Mouse (Mus musculus) forebrain, embryonic 14.5 days (tissue): ENCODE data around the gene Kctd6. TPM values are rescaled to one million over a fixed set of nuclear protein-coding genes. Genes with fewer than 3 reads are reported as not detected.

Source experiments
- ATAC-seq: fragments of 200-750 bp; cut with Nextera tagmentation; 2 replicates; pipeline ENCODE4 v1.8.0; 2017; ENCODE audit warnings: mild to moderate bottlenecking, moderate library complexity
- DNase-seq: peaks from one replicate; pipeline ENCODE4 v3.0.0-alpha.2; 2015; ENCODE audit warnings: low spot score
- H3K27ac ChIP-seq: fragments of 300-500 bp; sonication (generic); 2 replicates; pipeline ENCODE4 v1.5.1; 2014; ENCODE audit warnings: low read depth, mild to moderate bottlenecking, control low read depth, low read length, moderate library complexity
- H3K27me3 ChIP-seq: fragments of 300-500 bp; sonication (generic); replicated peaks from 2 replicates; pipeline ENCODE4 v1.6.1; 2014; ENCODE audit warnings: low read length, control low read depth, mixed read lengths; ENCODE audit not compliant: control insufficient read depth, insufficient read depth
- H3K36me3 ChIP-seq: fragments of 300-500 bp; sonication (generic); 2 replicates; pipeline ENCODE4 v1.6.1; 2014; ENCODE audit warnings: low read length, control low read depth; ENCODE audit not compliant: control insufficient read depth, insufficient read depth
- H3K4me1 ChIP-seq: fragments of 300-500 bp; sonication (generic); 2 replicates; pipeline ENCODE4 v1.6.1; 2014; ENCODE audit warnings: antibody characterized with exemption, low read length, control low read depth; ENCODE audit not compliant: control insufficient read depth, insufficient read depth
- H3K4me2 ChIP-seq: fragments of 300-500 bp; sonication (generic); 2 replicates; pipeline ENCODE4 v1.6.1; 2014; ENCODE audit warnings: mild to moderate bottlenecking, control low read depth, low read length
- H3K4me3 ChIP-seq: fragments of 300-500 bp; sonication (generic); 2 replicates; pipeline ENCODE4 v1.5.1; 2014; ENCODE audit warnings: low read depth, low read length, control low read depth
- H3K9ac ChIP-seq: fragments of 300-500 bp; sonication (generic); 2 replicates; pipeline ENCODE4 v1.6.1; 2014; ENCODE audit warnings: mild to moderate bottlenecking, low read length, control low read depth, moderate library complexity
- H3K9me3 ChIP-seq: fragments of 300-500 bp; sonication (generic); replicated peaks from 2 replicates; pipeline ENCODE4 v1.6.1; 2016; ENCODE audit warnings: low read length, control low read depth, mixed read lengths; ENCODE audit not compliant: control insufficient read depth
- WGBS: fragments of 180-500 bp; shearing (Covaris S2); extraction: QIAGEN DNeasy Blood & Tissue Kit; methylation state at CpG from one replicate; pipeline ENCODE4 v1.1.7; 2014; 5-methylcytosine and 5-hydroxymethylcytosine counted together
- polyA plus RNA-seq: library from polyadenylated mRNA; unstranded; fragments of >200 nt; fragmentation: Nextera tagmentation; extraction: Ambion mirVana; gene quantifications from 2 replicates; pipeline ENCODE4 v1.2.1, GENCODE M21; 2014

Gene Kctd6
- polyA plus RNA-seq, 1 experiment from 2014 or later: 7.0 TPM

DNA sequence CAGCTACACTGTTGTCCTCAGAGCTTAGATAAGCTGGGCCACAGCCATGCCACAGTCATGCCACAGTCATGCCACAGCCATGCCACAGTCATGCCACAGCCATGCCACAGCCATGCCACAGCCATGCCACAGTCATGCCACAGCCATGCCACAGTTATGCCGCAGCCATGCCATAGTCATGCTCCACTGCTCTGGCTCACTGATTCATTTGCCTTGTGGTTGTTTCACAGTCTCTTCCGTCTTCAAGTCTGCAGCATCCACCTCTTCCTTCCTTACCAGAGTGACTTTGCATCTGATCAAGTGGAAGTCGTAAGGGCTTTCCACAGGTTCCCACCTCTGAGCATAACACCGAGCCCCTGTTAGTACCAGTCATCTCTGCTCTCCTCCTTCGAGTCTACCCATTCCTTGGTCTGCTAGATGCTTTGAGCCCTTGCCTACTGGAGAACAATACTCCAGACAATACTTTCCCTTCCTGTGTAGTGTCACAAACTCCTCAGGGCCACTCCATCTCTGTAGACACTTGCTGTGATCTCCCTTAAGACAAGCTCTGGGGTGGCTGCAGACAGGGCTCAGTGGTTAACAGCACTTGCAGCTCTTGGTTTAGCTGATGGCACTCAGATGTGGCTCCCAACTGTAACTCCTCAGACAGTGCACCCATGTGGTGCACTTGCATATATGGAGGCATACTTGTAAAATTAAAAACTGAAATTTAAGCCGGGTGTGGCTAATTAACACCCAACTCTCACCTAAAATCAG lies 18.4 kb downstream of the Kctd6 start:
- H3K27ac ChIP-seq: no peak overlapping the region
- H3K4me3 ChIP-seq: no peak overlapping the region
- DNase-seq: no peak
- no peaks in the 10 kb centered on the region for H3K27me3 ChIP-seq
- H3K4me2 ChIP-seq: no peak overlapping the region
- H3K36me3 ChIP-seq: no peaks in the 10 kb centered on the region
- WGBS: 90% methylated on average over 6 of the region's 6 CpGs
- H3K9me3 ChIP-seq: no peaks in the 10 kb centered on the region
- no peaks in the 10 kb centered on the region for H3K4me1 ChIP-seq
- no peak for ATAC-seq
- no peak overlapping the region for H3K9ac ChIP-seq

DNA sequence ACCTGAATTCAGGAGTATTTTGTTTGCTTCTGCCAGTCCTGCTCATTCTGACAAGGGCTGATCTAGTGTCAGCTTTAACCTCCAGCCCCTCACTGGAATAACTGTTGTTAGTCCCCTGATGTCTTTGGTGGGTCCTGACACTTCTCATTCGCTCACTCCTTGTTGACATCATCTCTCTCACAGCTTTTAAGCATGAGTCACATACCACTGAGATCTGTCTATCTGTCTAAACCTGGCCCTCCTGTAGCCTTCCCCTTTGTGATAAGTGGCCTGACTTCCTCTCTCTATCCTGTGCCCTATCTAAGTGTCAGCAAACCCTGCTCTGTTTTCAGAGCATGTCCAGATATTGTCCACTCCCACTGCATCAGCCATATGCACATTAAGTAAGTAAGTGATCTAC lies 19.3 kb downstream of the Kctd6 start:
- Histone ChIP-seq H3K36me3 (no peaks in the 10 kb centered on the region), H3K4me2 (no peak overlapping the region), H3K9me3 (no peaks in the 10 kb centered on the region), H3K9ac (no peak overlapping the region), H3K27me3 (no peaks in the 10 kb centered on the region), H3K4me1 (no peaks in the 10 kb centered on the region), H3K4me3 (no peak overlapping the region), H3K27ac (no peak overlapping the region)
- DNase-seq: no peak
- WGBS: 76% methylated on average over 1 of the region's 1 CpGs
- no peak for ATAC-seq

DNA sequence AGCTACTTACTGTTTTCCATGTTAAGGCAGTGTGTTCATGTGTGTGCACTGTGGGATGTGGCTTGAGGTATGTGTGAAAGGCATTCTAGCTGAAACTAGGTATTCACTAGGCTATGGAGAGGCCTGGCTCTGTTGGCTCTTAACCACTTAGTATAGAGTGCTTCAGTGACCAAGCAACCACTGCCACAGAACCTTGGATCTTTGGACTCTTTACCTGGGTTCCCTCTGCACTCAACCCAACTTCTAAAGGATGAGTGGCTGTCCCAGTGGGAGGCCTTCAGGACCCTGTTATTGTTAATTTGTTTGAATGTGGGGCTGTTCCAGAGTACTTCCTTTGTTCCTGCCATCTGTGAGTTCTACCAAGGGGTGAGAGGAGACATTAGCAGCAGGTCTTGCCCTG lies 27.9 kb downstream of the Kctd6 start:
- H3K4me3 ChIP-seq: no peak overlapping the region
- no peak overlapping the region for H3K9ac ChIP-seq
- no peak for DNase-seq
- no peaks in the 10 kb centered on the region for H3K9me3 ChIP-seq
- H3K36me3 ChIP-seq: no peaks in the 10 kb centered on the region
- no peaks in the 10 kb centered on the region for H3K27me3 ChIP-seq
- no peaks in the 10 kb centered on the region for H3K4me1 ChIP-seq
- no peak overlapping the region for H3K27ac ChIP-seq
- no peak for ATAC-seq
- no peak overlapping the region for H3K4me2 ChIP-seq

DNA sequence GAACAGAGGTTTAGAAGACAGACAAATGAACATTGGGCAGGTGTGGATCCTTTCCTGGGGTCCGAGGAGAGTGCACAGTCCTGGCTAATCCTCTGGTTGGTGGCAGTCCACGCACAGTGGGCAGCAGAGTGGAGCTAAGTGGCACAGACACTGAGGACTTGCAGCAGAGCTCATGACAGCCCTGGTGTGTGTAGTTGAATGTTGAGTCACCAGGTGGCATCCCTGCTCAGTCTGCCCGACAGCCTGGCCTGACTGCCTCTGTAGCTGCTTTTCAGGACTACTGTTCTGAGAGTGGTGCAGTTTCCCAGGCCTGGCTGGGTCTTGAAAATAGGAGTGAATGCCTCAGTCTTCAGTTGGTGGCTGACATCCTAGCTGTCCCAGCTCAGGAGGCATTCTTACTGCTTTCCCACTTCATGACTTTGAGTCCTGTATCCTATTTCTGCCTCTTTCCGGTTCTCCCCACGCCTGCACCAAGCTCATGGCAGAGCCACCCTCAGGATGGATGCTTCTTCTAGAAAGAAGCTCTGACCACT lies 28.5 kb downstream of the Kctd6 start:
- Histone ChIP-seq H3K27me3 (no peaks in the 10 kb centered on the region), H3K4me1 (no peaks in the 10 kb centered on the region), H3K9me3 (no peaks in the 10 kb centered on the region), H3K4me3 (no peak overlapping the region), H3K4me2 (no peak overlapping the region), H3K27ac (no peak overlapping the region), H3K9ac (no peak overlapping the region), H3K36me3 (no peaks in the 10 kb centered on the region)
- ATAC-seq: peak; percentile 77; the same call in 1 of the 2 replicates
- peak; percentile 47 for DNase-seq
- WGBS: 60% methylated on average over 5 of the region's 5 CpGs

DNA sequence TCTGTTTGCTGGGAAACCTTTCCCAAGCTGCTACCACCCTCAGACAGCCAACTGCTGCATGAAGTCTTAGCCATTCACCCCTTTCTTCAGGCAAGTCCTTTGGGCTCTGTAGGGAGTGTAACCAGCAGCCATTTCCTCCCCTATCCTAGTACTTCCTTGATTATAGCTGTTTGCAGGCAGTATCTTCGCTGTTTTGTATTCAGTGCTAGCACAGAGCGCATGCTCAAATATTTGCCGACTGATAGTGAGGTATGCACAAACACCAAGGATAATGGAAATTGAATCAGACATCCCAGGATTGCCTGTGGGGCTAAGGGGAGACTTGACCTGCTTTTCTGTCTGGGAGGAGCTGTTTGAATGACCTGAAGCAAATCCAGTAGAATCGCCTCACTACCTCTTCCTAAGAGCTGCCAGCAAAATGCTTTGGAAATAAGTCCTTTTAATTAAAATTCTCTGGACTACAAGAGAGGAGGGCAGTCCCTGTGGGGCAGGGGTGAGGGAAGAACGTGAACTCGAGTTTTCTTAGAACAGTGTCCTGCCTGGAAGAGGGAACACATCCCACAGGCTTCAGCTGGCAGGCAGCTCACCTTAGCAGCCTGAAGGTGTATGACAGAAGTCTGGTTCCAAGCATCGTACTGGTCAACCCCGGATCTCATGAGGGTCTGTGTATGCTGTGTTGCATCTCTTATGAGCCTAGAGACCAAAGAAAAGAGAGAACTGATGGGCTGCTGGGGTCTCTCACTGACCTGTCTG lies 29.4 kb downstream of the Kctd6 start:
- Histone ChIP-seq H3K4me3 (no peak overlapping the region), H3K4me1 (no peaks in the 10 kb centered on the region), H3K9me3 (no peaks in the 10 kb centered on the region), H3K36me3 (no peaks in the 10 kb centered on the region), H3K27ac (no peak overlapping the region), H3K27me3 (no peaks in the 10 kb centered on the region), H3K9ac (no peak overlapping the region), H3K4me2 (no peak overlapping the region)
- ATAC-seq (no peak), DNase-seq (no peak)
- 70% methylated on average over 8 of the region's 8 CpGs for WGBS

DNA sequence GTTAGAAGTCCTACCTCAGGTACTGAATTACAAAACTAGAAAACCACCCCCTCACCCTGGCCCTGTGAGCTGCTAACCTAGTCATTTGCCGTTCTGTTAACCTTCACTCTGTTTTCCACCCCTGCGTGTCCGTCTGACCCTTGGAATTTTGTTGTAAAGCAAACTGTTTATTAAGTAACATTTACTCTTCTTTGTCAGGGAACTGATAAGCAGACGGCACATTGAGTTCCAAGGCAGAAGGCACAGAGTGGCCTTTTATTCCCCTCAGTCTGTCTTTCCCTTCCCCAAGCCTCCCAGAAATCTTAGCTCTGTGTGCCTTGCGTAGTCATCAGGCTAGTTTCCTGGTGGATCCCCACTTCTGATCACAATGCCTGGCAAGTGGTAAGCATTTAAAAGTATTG lies 30.3 kb downstream of the Kctd6 start:
- Histone ChIP-seq H3K4me2 (no peak overlapping the region), H3K9ac (no peak overlapping the region), H3K4me3 (no peak overlapping the region), H3K36me3 (no peaks in the 10 kb centered on the region), H3K9me3 (no peaks in the 10 kb centered on the region), H3K27me3 (no peaks in the 10 kb centered on the region), H3K27ac (no peak overlapping the region), H3K4me1 (no peaks in the 10 kb centered on the region)
- ATAC-seq (no peak), DNase-seq (no peak)
- whole genome bisulfite sequencing: 85% methylated on average over 5 of the region's 5 CpGs

DNA sequence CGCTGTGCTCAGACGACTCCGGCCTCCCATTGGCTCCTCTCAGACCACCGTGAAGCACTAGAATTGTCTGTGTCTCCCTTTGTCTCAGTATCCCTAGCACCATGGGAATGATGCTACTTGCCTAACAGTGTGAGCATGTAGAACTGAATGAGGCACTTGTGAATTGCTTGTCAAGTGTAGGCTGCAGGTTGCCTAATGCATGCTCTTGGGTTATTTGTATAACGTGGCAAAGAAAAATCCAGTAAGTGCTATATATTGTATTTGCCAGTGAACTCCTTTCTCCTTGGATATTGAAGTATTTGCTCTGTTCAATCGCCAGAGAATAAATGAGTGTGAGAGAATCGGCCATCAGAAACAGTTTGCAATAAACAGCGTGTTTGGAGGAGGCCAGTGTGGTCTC lies 32.9 kb downstream of the Kctd6 start:
- no peak for ATAC-seq
- H3K4me2 ChIP-seq: no peak overlapping the region
- no peak overlapping the region for H3K27ac ChIP-seq
- WGBS: 86% methylated on average over 8 of the region's 8 CpGs
- H3K27me3 ChIP-seq: no peaks in the 10 kb centered on the region
- no peaks in the 10 kb centered on the region for H3K36me3 ChIP-seq
- no peaks in the 10 kb centered on the region for H3K9me3 ChIP-seq
- H3K4me1 ChIP-seq: no peaks in the 10 kb centered on the region
- no peak overlapping the region for H3K9ac ChIP-seq
- no peak for DNase-seq
- H3K4me3 ChIP-seq: no peak overlapping the region

DNA sequence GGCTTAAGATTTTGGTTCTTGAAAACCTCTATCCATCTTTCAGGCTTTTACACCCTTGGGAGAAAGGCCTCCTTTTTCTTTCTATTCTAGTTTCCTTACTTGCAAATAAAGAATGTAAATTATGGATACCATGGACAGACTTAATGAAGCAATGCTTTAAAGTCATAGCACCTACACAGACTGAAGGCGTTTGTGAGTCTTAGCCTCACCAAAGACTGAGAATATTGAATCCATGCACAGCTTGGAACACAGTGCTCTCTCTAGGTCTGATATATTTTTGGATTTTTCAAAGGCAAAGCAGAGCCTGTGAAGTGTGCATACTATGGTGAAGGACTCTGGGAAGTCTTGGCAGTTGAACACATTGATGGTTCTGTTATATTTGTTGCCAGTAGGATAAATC lies 35.3 kb downstream of the Kctd6 start:
- WGBS: 89% methylated on average over 1 of the region's 1 CpGs

More for the DNA sequence above, 35.3 kb downstream of the Kctd6 start:
- H3K9ac ChIP-seq: no peak overlapping the region
- no peaks in the 10 kb centered on the region for H3K9me3 ChIP-seq
- ATAC-seq (no peak), DNase-seq (no peak)
- H3K4me3 ChIP-seq: no peak overlapping the region
- no peaks in the 10 kb centered on the region for H3K27me3 ChIP-seq
- no peak overlapping the region for H3K27ac ChIP-seq
- H3K4me1 ChIP-seq: no peaks in the 10 kb centered on the region
- no peaks in the 10 kb centered on the region for H3K36me3 ChIP-seq
- H3K4me2 ChIP-seq: no peak overlapping the region
